Mouse (Mus musculus): Measurements from ENCODE around the gene Fam180a. TPM values are rescaled to one million over a fixed set of nuclear protein-coding genes. Genes with fewer than 3 reads are reported as not detected.
A peak's percentile ranks its signal among the peaks of the same experiment; 100 is the strongest.

Fam180a gene
- polyA plus RNA-seq, 1 experiment from 2014 or later, result 0.10 TPM

DNA sequence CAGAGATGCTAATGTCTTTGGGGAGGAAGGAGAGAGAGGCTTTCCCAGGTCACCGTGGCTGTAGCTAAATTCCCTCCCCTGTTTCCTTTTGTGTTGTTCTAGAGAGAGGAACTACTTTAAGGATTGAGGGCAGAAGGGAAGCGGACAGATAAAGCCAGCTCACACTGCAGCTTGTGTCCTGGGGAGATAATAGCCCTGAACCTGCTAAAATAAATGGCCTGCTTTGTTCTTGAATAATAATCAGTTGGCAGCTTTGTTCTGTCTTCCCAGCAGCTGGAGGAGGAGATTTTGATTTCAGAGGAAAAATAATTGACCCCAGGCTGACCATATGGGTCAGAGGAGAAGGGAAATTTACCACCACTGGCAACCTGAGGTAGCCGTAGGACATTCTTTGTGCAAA, 12.7 kb upstream of the Fam180a start:
- Histone ChIP-seq H3K27me3 (no peaks in the 10 kb centered on the region), H3K9me3 (no peaks in the 10 kb centered on the region), H3K27ac (replicated peaks) (peak overlapping the region; percentile 52), H3K36me3 (no peaks in the 10 kb centered on the region), H3K4me2 (replicated peaks) (no peak overlapping the region), H3K9ac (replicated peaks) (no peak overlapping the region), H3K4me3 (no peak overlapping the region), H3K4me1 (peaks cover 8% of the 10 kb centered on the region; the same call in 1 of the 2 replicates)
- WGBS, result 5% methylated on average over 3 of the region's 3 CpGs
- ATAC-seq (ENCODE audit: low FRiP score, low read depth), result no peak

- peaks cover 8% of the 10 kb centered on the region; the same call in 1 of the 2 replicates for H3K4me1 ChIP-seq
- no peaks in the 10 kb centered on the region for H3K9me3 ChIP-seq
- H3K4me2 ChIP-seq (replicated peaks), result no peak overlapping the region
- no peak overlapping the region for H3K9ac ChIP-seq (replicated peaks)
- no peak overlapping the region for H3K4me3 ChIP-seq
- ATAC-seq (ENCODE audit: low FRiP score, low read depth), result no peak
- 82% methylated on average over 8 of the region's 8 CpGs for WGBS
- no peaks in the 10 kb centered on the region for H3K27me3 ChIP-seq
- H3K27ac ChIP-seq (replicated peaks), result no peak overlapping the region
- H3K36me3 ChIP-seq, result no peaks in the 10 kb centered on the region
Measured at GRCm38 (mm10) chr6:35337836-35338235, 11.9 kb upstream of the Fam180a start.

- no peak overlapping the region for H3K4me2 ChIP-seq (replicated peaks)
- H3K4me3 ChIP-seq, result no peak overlapping the region
- H3K4me1 ChIP-seq, result peaks cover 8% of the 10 kb centered on the region; the same call in 1 of the 2 replicates
- no peaks in the 10 kb centered on the region for H3K9me3 ChIP-seq
- no peak for ATAC-seq (ENCODE audit: low FRiP score, low read depth)
- no peak overlapping the region for H3K9ac ChIP-seq (replicated peaks)
- WGBS, result 81% methylated on average over 5 of the region's 5 CpGs
- no peaks in the 10 kb centered on the region for H3K27me3 ChIP-seq
- no peaks in the 10 kb centered on the region for H3K36me3 ChIP-seq
- no peak overlapping the region for H3K27ac ChIP-seq (replicated peaks)
Measured at GRCm38 (mm10) chr6:35335452-35335851, 9.5 kb upstream of the Fam180a start.

GRCm38 (mm10) chr6:35334278-35334677, 8.3 kb upstream of the Fam180a start:
- no peak for ATAC-seq (ENCODE audit: low FRiP score, low read depth)
- Histone ChIP-seq H3K4me3 (no peak overlapping the region), H3K4me1 (peaks cover 8% of the 10 kb centered on the region; the same call in 1 of the 2 replicates), H3K27ac (replicated peaks) (no peak overlapping the region), H3K27me3 (no peaks in the 10 kb centered on the region), H3K36me3 (no peaks in the 10 kb centered on the region), H3K9ac (replicated peaks) (no peak overlapping the region), H3K4me2 (replicated peaks) (no peak overlapping the region), H3K9me3 (no peaks in the 10 kb centered on the region)
- WGBS, result 73% methylated on average over 4 of the region's 4 CpGs

DNA sequence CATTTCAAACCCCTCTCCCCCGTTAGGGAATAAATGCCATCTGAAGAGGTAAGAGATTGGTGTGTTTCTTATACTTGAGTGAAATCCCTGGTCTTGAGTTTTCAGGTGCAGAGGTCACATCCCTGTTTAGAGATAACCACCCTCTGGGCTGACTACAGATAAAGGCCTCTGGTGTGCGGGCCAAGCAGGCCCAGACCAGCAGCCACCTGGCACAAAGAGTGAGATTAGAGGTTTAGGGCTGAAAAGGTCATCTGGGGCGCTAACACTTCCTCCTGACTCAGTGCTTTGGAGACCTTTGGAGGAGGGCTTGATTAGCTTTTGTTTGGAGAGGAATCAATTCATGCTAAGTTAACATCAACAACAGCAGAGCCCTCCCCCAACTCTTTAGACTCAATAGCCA, 7.7 kb upstream of the Fam180a start:
- ATAC-seq (ENCODE audit: low FRiP score, low read depth), result no peak
- no peak overlapping the region for H3K9ac ChIP-seq (replicated peaks)

GRCm38 (mm10) chr6:35330834-35331233, 4.9 kb upstream of the Fam180a start:
- no peaks in the 10 kb centered on the region for H3K4me1 ChIP-seq
- WGBS, result 68% methylated on average over 6 of the region's 6 CpGs
- H3K4me2 ChIP-seq (replicated peaks), result no peak overlapping the region
- H3K36me3 ChIP-seq, result no peaks in the 10 kb centered on the region
- no peaks in the 10 kb centered on the region for H3K9me3 ChIP-seq
- H3K27ac ChIP-seq (replicated peaks), result no peak overlapping the region
- no peak overlapping the region for H3K9ac ChIP-seq (replicated peaks)
- ATAC-seq (ENCODE audit: low FRiP score, low read depth), result no peak
- no peak overlapping the region for H3K4me3 ChIP-seq
- no peaks in the 10 kb centered on the region for H3K27me3 ChIP-seq

More for the DNA sequence above, 7.7 kb upstream of the Fam180a start:
- H3K4me1 ChIP-seq, result peaks cover 3% of the 10 kb centered on the region; the same call in 1 of the 2 replicates
- H3K36me3 ChIP-seq, result no peaks in the 10 kb centered on the region
- no peak overlapping the region for H3K27ac ChIP-seq (replicated peaks)
- no peaks in the 10 kb centered on the region for H3K27me3 ChIP-seq
- no peaks in the 10 kb centered on the region for H3K9me3 ChIP-seq
- no peak overlapping the region for H3K4me2 ChIP-seq (replicated peaks)
- no peak overlapping the region for H3K4me3 ChIP-seq
- WGBS, result 15% methylated on average over 3 of the region's 3 CpGs

GRCm38 (mm10) chr6:35329956-35330355, 4.0 kb upstream of the Fam180a start:
- WGBS, result 97% methylated on average over 12 of the region's 12 CpGs
- no peak overlapping the region for H3K4me2 ChIP-seq (replicated peaks)
- no peaks in the 10 kb centered on the region for H3K9me3 ChIP-seq
- H3K27me3 ChIP-seq, result no peaks in the 10 kb centered on the region
- no peak overlapping the region for H3K4me3 ChIP-seq
- no peak overlapping the region for H3K9ac ChIP-seq (replicated peaks)
- H3K27ac ChIP-seq (replicated peaks), result no peak overlapping the region
- no peak for ATAC-seq (ENCODE audit: low FRiP score, low read depth)
- H3K4me1 ChIP-seq, result no peaks in the 10 kb centered on the region
- no peaks in the 10 kb centered on the region for H3K36me3 ChIP-seq

- H3K36me3 ChIP-seq, result no peaks in the 10 kb centered on the region
- H3K27ac ChIP-seq (replicated peaks), result no peak overlapping the region
- no peak overlapping the region for H3K9ac ChIP-seq (replicated peaks)
- H3K27me3 ChIP-seq, result no peaks in the 10 kb centered on the region
- no peak overlapping the region for H3K4me2 ChIP-seq (replicated peaks)
- WGBS, result 78% methylated on average over 9 of the region's 9 CpGs
- ATAC-seq (ENCODE audit: low FRiP score, low read depth), result no peak
- no peaks in the 10 kb centered on the region for H3K9me3 ChIP-seq
- H3K4me3 ChIP-seq, result no peak overlapping the region
- no peaks in the 10 kb centered on the region for H3K4me1 ChIP-seq
Measured at GRCm38 (mm10) chr6:35324306-35324705, 1.6 kb downstream of the Fam180a start.

DNA sequence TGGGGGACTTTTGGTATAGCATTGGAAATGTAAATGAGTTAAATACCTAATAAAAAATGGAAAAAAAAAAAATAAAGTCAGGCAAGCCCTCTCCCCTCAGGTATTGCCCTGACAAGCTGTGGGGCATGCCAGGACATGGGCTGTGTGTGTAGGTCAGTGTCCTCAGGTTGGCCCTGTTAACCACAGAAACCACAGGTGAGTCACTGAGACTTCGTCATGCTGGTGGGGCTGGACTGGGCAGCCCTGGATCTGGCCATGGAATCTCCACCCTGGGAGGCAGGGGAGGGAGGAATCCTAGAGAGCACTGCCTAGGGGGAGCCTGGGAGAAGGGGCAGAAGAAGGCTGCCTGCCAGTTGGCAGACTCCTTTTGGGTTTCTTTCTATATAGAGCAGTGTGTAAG, 2.9 kb downstream of the Fam180a start:
- ATAC-seq (ENCODE audit: low FRiP score, low read depth), result no peak
- WGBS, result 79% methylated on average over 1 of the region's 1 CpGs
- Histone ChIP-seq H3K27me3 (no peaks in the 10 kb centered on the region), H3K9me3 (no peaks in the 10 kb centered on the region), H3K36me3 (no peaks in the 10 kb centered on the region), H3K4me1 (no peaks in the 10 kb centered on the region), H3K4me2 (replicated peaks) (no peak overlapping the region), H3K27ac (replicated peaks) (no peak overlapping the region), H3K9ac (replicated peaks) (no peak overlapping the region), H3K4me3 (no peak overlapping the region)

- Histone ChIP-seq H3K4me3 (no peak overlapping the region), H3K27me3 (no peaks in the 10 kb centered on the region), H3K4me1 (no peaks in the 10 kb centered on the region), H3K27ac (replicated peaks) (no peak overlapping the region), H3K36me3 (no peaks in the 10 kb centered on the region), H3K4me2 (replicated peaks) (no peak overlapping the region), H3K9me3 (no peaks in the 10 kb centered on the region), H3K9ac (replicated peaks) (no peak overlapping the region)
- 82% methylated on average over 4 of the region's 4 CpGs for WGBS
- no peak for ATAC-seq (ENCODE audit: low FRiP score, low read depth)
Measured at GRCm38 (mm10) chr6:35321105-35321504, 4.8 kb downstream of the Fam180a start.

DNA sequence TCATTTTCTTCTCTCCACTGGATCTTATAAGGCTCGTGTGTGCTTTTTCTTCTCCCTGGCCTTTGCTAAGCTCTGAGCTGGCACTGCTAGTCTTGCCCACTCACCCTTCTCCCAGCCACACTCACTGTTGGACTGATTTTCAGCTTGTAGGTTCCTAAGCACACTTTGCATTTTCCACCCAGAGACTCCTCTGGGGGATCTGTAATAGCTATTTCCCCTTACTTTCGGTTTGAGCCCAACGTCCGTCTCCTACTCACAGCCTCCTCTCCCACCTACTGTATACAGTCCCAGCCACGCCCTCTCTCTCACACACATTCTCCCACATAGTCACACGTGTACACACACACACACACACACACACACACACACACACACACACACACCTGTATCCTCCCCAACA, 6.1 kb downstream of the Fam180a start:
- WGBS, result 82% methylated on average over 6 of the region's 6 CpGs
- H3K27ac ChIP-seq (replicated peaks), result no peak overlapping the region
- no peak for ATAC-seq (ENCODE audit: low FRiP score, low read depth)
- no peaks in the 10 kb centered on the region for H3K4me1 ChIP-seq
- no peak overlapping the region for H3K9ac ChIP-seq (replicated peaks)
- no peak overlapping the region for H3K4me2 ChIP-seq (replicated peaks)
- no peak overlapping the region for H3K4me3 ChIP-seq
- H3K36me3 ChIP-seq, result no peaks in the 10 kb centered on the region
- H3K9me3 ChIP-seq, result no peaks in the 10 kb centered on the region
- H3K27me3 ChIP-seq, result no peaks in the 10 kb centered on the region

GRCm38 (mm10) chr6:35313520-35313919, 12.4 kb downstream of the Fam180a start:
- Histone ChIP-seq H3K4me1 (no peaks in the 10 kb centered on the region), H3K4me2 (replicated peaks) (no peak overlapping the region), H3K27me3 (no peaks in the 10 kb centered on the region), H3K36me3 (no peaks in the 10 kb centered on the region), H3K9me3 (no peaks in the 10 kb centered on the region), H3K27ac (replicated peaks) (no peak overlapping the region), H3K9ac (replicated peaks) (no peak overlapping the region), H3K4me3 (no peak overlapping the region)
- 92% methylated on average over 8 of the region's 8 CpGs for WGBS
- no peak for ATAC-seq (ENCODE audit: low FRiP score, low read depth)

GRCm38 (mm10) chr6:35309406-35309805, 16.5 kb downstream of the Fam180a start:
- H3K27ac ChIP-seq (replicated peaks), result no peak overlapping the region
- no peak overlapping the region for H3K4me3 ChIP-seq
- no peak overlapping the region for H3K9ac ChIP-seq (replicated peaks)
- ATAC-seq (ENCODE audit: low FRiP score, low read depth), result no peak
- H3K9me3 ChIP-seq, result no peaks in the 10 kb centered on the region
- no peak overlapping the region for H3K4me2 ChIP-seq (replicated peaks)
- H3K4me1 ChIP-seq, result no peaks in the 10 kb centered on the region
- no peaks in the 10 kb centered on the region for H3K36me3 ChIP-seq
- H3K27me3 ChIP-seq, result no peaks in the 10 kb centered on the region
- 74% methylated on average over 7 of the region's 7 CpGs for WGBS

Measured in midbrain, embryonic 12.5 days (tissue).